Mouse (Mus musculus) B cell, adult 2 months (primary cell): ENCODE data around the gene Slc4a1.

Experiments used
- DNase-seq, 2 experiments: peaks; one replicate each; pipeline ENCODE4 v3.0.0; 2022

Gene Slc4a1

GRCm38 (mm10) chr11:102319941-102320685 is 45.9 kb downstream of the Slc4a1 start:
- DNase-seq: peak; percentile 59 to 64

GRCm38 (mm10) chr11:102319410-102319792 is 46.6 kb downstream of the Slc4a1 start, which contains the start of gene Ubtf:
Ubtf (minus strand) TSS chr11:102319742.
- DNase-seq: peak; percentile 78 to 80

- peak; percentile 60 to 70 for DNase-seq
These were observed 47.2 kb downstream of the Slc4a1 start for GRCm38 (mm10) chr11:102318576-102319409.

- DNase-seq: peak; percentile 63 to 71
These were observed 48.0 kb downstream of the Slc4a1 start for GRCm38 (mm10) chr11:102317901-102318575.

GRCm38 (mm10) chr11:102317298-102317900 is 48.6 kb downstream of the Slc4a1 start:
- DNase-seq: peak; percentile 74 to 79

GRCm38 (mm10) chr11:102316572-102317297 is 49.3 kb downstream of the Slc4a1 start:
- DNase-seq: peak; percentile 82 to 87

- peak; percentile 40 to 50 for DNase-seq
These were observed 50.1 kb downstream of the Slc4a1 start for GRCm38 (mm10) chr11:102315690-102316571.

- no peak for DNase-seq
These were observed 51.7 kb downstream of the Slc4a1 start for GRCm38 (mm10) chr11:102314321-102314720.

- DNase-seq: no peak
These were observed 53.4 kb downstream of the Slc4a1 start for GRCm38 (mm10) chr11:102312586-102312985.

GRCm38 (mm10) chr11:102311966-102312365 is 54.0 kb downstream of the Slc4a1 start:
- no peak for DNase-seq

GRCm38 (mm10) chr11:102310768-102311695 is 55.0 kb downstream of the Slc4a1 start:
- DNase-seq: no peak

GRCm38 (mm10) chr11:102309821-102310617 is 56.0 kb downstream of the Slc4a1 start:
- DNase-seq: peak in 1 of 2 experiments; percentile 16

- DNase-seq: peak; percentile 99
These were observed 57.0 kb downstream of the Slc4a1 start for GRCm38 (mm10) chr11:102308979-102309378.

GRCm38 (mm10) chr11:102308104-102308503 is 57.9 kb downstream of the Slc4a1 start:
- DNase-seq: no peak

- no peak for DNase-seq
These were observed 60.6 kb downstream of the Slc4a1 start for GRCm38 (mm10) chr11:102305359-102305758.

GRCm38 (mm10) chr11:102304141-102304540 is 61.9 kb downstream of the Slc4a1 start:
- no peak for DNase-seq

GRCm38 (mm10) chr11:102299839-102300238 is 66.2 kb downstream of the Slc4a1 start:
- peak; percentile 81 to 84 for DNase-seq
